Mouse (Mus musculus) c-Kit-positive CD71-positive TER-119-positive erythroid progenitor cells, embryonic 14.5 days (primary cell): ENCODE data around the gene Mlxipl.

ENCODE experiments used
- DNase-seq: peaks from one replicate; pipeline ENCODE4 v3.0.0-alpha.2; 2013; ENCODE audit warnings: low spot score

The Mlxipl gene

GRCm38 (mm10) chr5:135145955-135146354, 56.3 kb downstream of the Mlxipl start:
- no peak for DNase-seq

- DNase-seq: no peak
These were observed 59.0 kb downstream of the Mlxipl start for GRCm38 (mm10) chr5:135148715-135149052.

GRCm38 (mm10) chr5:135149053-135149819, 59.5 kb downstream of the Mlxipl start, which contains the start of gene Tbl2:
Gene Tbl2, plus strand, starts transcription at chr5:135149657.
- DNase-seq: peak; percentile 99

- DNase-seq: no peak
These were observed 60.1 kb downstream of the Mlxipl start for GRCm38 (mm10) chr5:135149820-135150178.

GRCm38 (mm10) chr5:135156496-135156895, 66.8 kb downstream of the Mlxipl start:
- no peak for DNase-seq

- no peak for DNase-seq
These were observed 71.5 kb downstream of the Mlxipl start for GRCm38 (mm10) chr5:135161221-135161620.

- no peak for DNase-seq
These were observed 72.0 kb downstream of the Mlxipl start for GRCm38 (mm10) chr5:135161650-135162049.

GRCm38 (mm10) chr5:135162361-135162760, 72.7 kb downstream of the Mlxipl start:
- DNase-seq: no peak

GRCm38 (mm10) chr5:135162821-135163220, 73.1 kb downstream of the Mlxipl start:
- no peak for DNase-seq

GRCm38 (mm10) chr5:135166909-135167308, 77.2 kb downstream of the Mlxipl start:
- DNase-seq: no peak

GRCm38 (mm10) chr5:135167469-135167868, 77.8 kb downstream of the Mlxipl start:
- DNase-seq: no peak

GRCm38 (mm10) chr5:135168063-135169062, 78.7 kb downstream of the Mlxipl start, which contains the start of gene Bcl7b:
Gene Bcl7b, plus strand, starts transcription at chr5:135168283.
- DNase-seq: peak; percentile 95

- DNase-seq: no peak
These were observed 79.8 kb downstream of the Mlxipl start for GRCm38 (mm10) chr5:135169479-135169878.

- DNase-seq: no peak
These were observed 82.1 kb downstream of the Mlxipl start for GRCm38 (mm10) chr5:135171688-135172220.

- no peak for DNase-seq
These were observed 83.3 kb downstream of the Mlxipl start for GRCm38 (mm10) chr5:135172986-135173385.

GRCm38 (mm10) chr5:135175086-135175485, 85.4 kb downstream of the Mlxipl start:
- no peak for DNase-seq

GRCm38 (mm10) chr5:135178523-135178922, 88.8 kb downstream of the Mlxipl start:
- no peak for DNase-seq

GRCm38 (mm10) chr5:135178996-135179395, 89.3 kb downstream of the Mlxipl start:
- DNase-seq: no peak

GRCm38 (mm10) chr5:135179616-135180015, 89.9 kb downstream of the Mlxipl start:
- no peak for DNase-seq

GRCm38 (mm10) chr5:135180796-135181195, 91.1 kb downstream of the Mlxipl start:
- DNase-seq: no peak

- no peak for DNase-seq
These were observed 92.1 kb downstream of the Mlxipl start for GRCm38 (mm10) chr5:135181776-135182175.

GRCm38 (mm10) chr5:135183131-135183861, 93.6 kb downstream of the Mlxipl start:
- no peak for DNase-seq
